Mouse (Mus musculus) stomach, postnatal 0 days (tissue): ENCODE measurements around the gene Ms4a4d. TPM values are rescaled to one million over a fixed set of nuclear protein-coding genes. Genes with fewer than 3 reads are reported as not detected.
"Not testable (repeated sequence)": the region's sequence is repeated elsewhere in the genome, so short reads cannot be mapped to it uniquely, and the experiment has no call there.

Experiments
- ATAC-seq: fragments of 200-750 bp; cut with Nextera tagmentation; 2 replicates; pipeline ENCODE4 v1.8.0; 2017; ENCODE audit not compliant: low FRiP score, low TSS enrichment
- DNase-seq: peaks from one replicate; pipeline ENCODE4 v3.0.0-alpha.2; 2016; ENCODE audit warnings: low spot score
- H3K27ac ChIP-seq: fragments of 300-500 bp; sonication (generic); replicated peaks from 2 replicates; pipeline ENCODE4 v1.5.1; 2014; ENCODE audit warnings: mild to moderate bottlenecking, control low read depth
- H3K27me3 ChIP-seq: fragments of 300-500 bp; sonication (generic); 2 replicates; pipeline ENCODE4 v1.6.1; 2014; ENCODE audit warnings: low read length; ENCODE audit not compliant: control insufficient read depth, insufficient read depth
- H3K36me3 ChIP-seq: fragments of 300-500 bp; sonication (generic); 2 replicates; pipeline ENCODE4 v1.6.1; 2014; ENCODE audit warnings: low read length, mixed read lengths; ENCODE audit not compliant: control insufficient read depth, insufficient read depth
- H3K4me1 ChIP-seq: fragments of 300-500 bp; sonication (generic); replicated peaks from 2 replicates; pipeline ENCODE4 v1.6.1; 2014; ENCODE audit warnings: antibody characterized with exemption; ENCODE audit not compliant: control insufficient read depth, insufficient read depth
- H3K4me2 ChIP-seq: fragments of 300-500 bp; sonication (generic); replicated peaks from 2 replicates; pipeline ENCODE4 v1.6.1; 2014; ENCODE audit warnings: low read depth, mild to moderate bottlenecking, control low read depth, moderate library complexity
- H3K4me3 ChIP-seq: fragments of 300-500 bp; sonication (generic); 2 replicates; pipeline ENCODE4 v1.5.1; 2014; ENCODE audit warnings: low read depth, low read length, control low read depth
- H3K9ac ChIP-seq: fragments of 300-500 bp; sonication (generic); 2 replicates; pipeline ENCODE4 v1.6.1; 2014; ENCODE audit warnings: mild to moderate bottlenecking, low read length, control low read depth, mixed read lengths
- H3K9me3 ChIP-seq: fragments of 300-500 bp; sonication (generic); 2 replicates; pipeline ENCODE4 v1.6.1; 2016; ENCODE audit warnings: low read length; ENCODE audit not compliant: control insufficient read depth
- CTCF ChIP-seq: IDR thresholded peaks from 2 replicates; pipeline ENCODE4 v1.5.1; 2016; ENCODE audit warnings: antibody characterized with exemption, low read depth, mild to moderate bottlenecking, moderate library complexity
- EP300 ChIP-seq: optimal IDR thresholded peaks from 2 replicates; pipeline ENCODE3; 2016; ENCODE audit warnings: antibody characterized with exemption
- WGBS: fragments of 180-500 bp; shearing (Covaris S2); extraction: QIAGEN DNeasy Blood & Tissue Kit; methylation state at CpG from one replicate; pipeline ENCODE4 v1.1.7; 2014; 5-methylcytosine and 5-hydroxymethylcytosine counted together
- polyA plus RNA-seq: library from polyadenylated mRNA; unstranded; fragments of >200 nt; fragmentation: Nextera tagmentation; extraction: Ambion mirVana; gene quantifications from 2 replicates; pipeline ENCODE4 v1.2.1, GENCODE M21; 2015

The Ms4a4d gene
- polyA plus RNA-seq, 1 experiment from 2014 or later, result 8.6 TPM

GRCm38 (mm10) chr19:11520146-11520545, 16.5 kb upstream of the Ms4a4d start:
- no peaks in the 10 kb centered on the region for H3K9me3 ChIP-seq
- no peak overlapping the region for H3K4me3 ChIP-seq
- no peak for DNase-seq
- TF ChIP-seq EP300 (no peak), CTCF (no peak)
- no peaks in the 10 kb centered on the region for H3K36me3 ChIP-seq
- ATAC-seq, result no peak
- no peak overlapping the region for H3K27ac ChIP-seq
- WGBS, result 83% methylated on average over 3 of the region's 3 CpGs
- no peaks in the 10 kb centered on the region for H3K4me1 ChIP-seq
- H3K9ac ChIP-seq, result no peak overlapping the region
- no peak overlapping the region for H3K4me2 ChIP-seq
- H3K27me3 ChIP-seq, result no peaks in the 10 kb centered on the region

- Histone ChIP-seq H3K4me2 (no peak overlapping the region), H3K27ac (no peak overlapping the region), H3K36me3 (no peaks in the 10 kb centered on the region), H3K4me1 (no peaks in the 10 kb centered on the region), H3K4me3 (no peak overlapping the region), H3K9me3 (no peaks in the 10 kb centered on the region), H3K9ac (no peak overlapping the region), H3K27me3 (no peaks in the 10 kb centered on the region)
- no peak for ATAC-seq
- DNase-seq, result no peak
- TF ChIP-seq CTCF (no peak), EP300 (no peak)
- 85% methylated on average over 1 of the region's 1 CpGs for WGBS
Observed at GRCm38 (mm10) chr19:11533421-11533820, 3.2 kb upstream of the Ms4a4d start.

- Histone ChIP-seq H3K4me3 (no peak overlapping the region), H3K4me1 (no peaks in the 10 kb centered on the region), H3K4me2 (no peak overlapping the region), H3K27ac (no peak overlapping the region), H3K9ac (no peak overlapping the region), H3K9me3 (no peaks in the 10 kb centered on the region), H3K27me3 (no peaks in the 10 kb centered on the region), H3K36me3 (no peaks in the 10 kb centered on the region)
- 22% methylated on average over 2 of the region's 2 CpGs for whole genome bisulfite sequencing
- no peak for DNase-seq
- TF ChIP-seq EP300 (no peak), CTCF (no peak)
- no peak for ATAC-seq
Observed at GRCm38 (mm10) chr19:11533888-11534445, 2.6 kb upstream of the Ms4a4d start.

GRCm38 (mm10) chr19:11537336-11537735, 735 bp downstream of the Ms4a4d start:
- Histone ChIP-seq H3K27me3 (no peaks in the 10 kb centered on the region), H3K9me3 (no peaks in the 10 kb centered on the region), H3K4me1 (no peaks in the 10 kb centered on the region), H3K4me3 (no peak overlapping the region), H3K27ac (no peak overlapping the region), H3K36me3 (no peaks in the 10 kb centered on the region), H3K4me2 (no peak overlapping the region), H3K9ac (no peak overlapping the region)
- TF ChIP-seq CTCF (no peak), EP300 (no peak)
- ATAC-seq (no peak), DNase-seq (no peak)
- 23% methylated on average over 2 of the region's 2 CpGs for WGBS

- not testable (repeated sequence) for DNase-seq, H3K9me3 ChIP-seq, H3K4me3 ChIP-seq, H3K4me2 ChIP-seq, H3K9ac ChIP-seq, H3K36me3 ChIP-seq, H3K4me1 ChIP-seq, H3K27me3 ChIP-seq, H3K27ac ChIP-seq, ATAC-seq
- 74% methylated on average over 1 of the region's 1 CpGs for WGBS
Observed at GRCm38 (mm10) chr19:11540166-11540821, 3.7 kb downstream of the Ms4a4d start.

- H3K27ac ChIP-seq, H3K4me1 ChIP-seq, H3K36me3 ChIP-seq, H3K9ac ChIP-seq, H3K9me3 ChIP-seq, H3K4me3 ChIP-seq, ATAC-seq, DNase-seq, H3K27me3 ChIP-seq, H3K4me2 ChIP-seq: not testable (repeated sequence)
- WGBS, result 84% methylated on average over 2 of the region's 2 CpGs
Observed at GRCm38 (mm10) chr19:11544383-11544782, 7.8 kb downstream of the Ms4a4d start.
